Mouse (Mus musculus) E14TG2a.4 (cell line): ENCODE measurements around the gene Gucy1b1.

Experiments used
- H3K27me3 ChIP-seq: 2 replicates; pipeline ENCODE4 v1.6.1; 2014; ENCODE audit warnings: low read length, control low read depth; ENCODE audit not compliant: insufficient read depth
- H3K36me3 ChIP-seq: 2 replicates; pipeline ENCODE4 v1.6.1; 2014; ENCODE audit warnings: low read length, control low read depth; ENCODE audit not compliant: insufficient read depth
- H3K4me1 ChIP-seq: replicated peaks from 2 replicates; pipeline ENCODE4 v1.6.1; 2014; ENCODE audit warnings: low read depth, low read length, control low read depth
- H3K4me3 ChIP-seq: replicated peaks from 2 replicates; pipeline ENCODE4 v1.5.1; 2014; ENCODE audit warnings: mild to moderate bottlenecking, low read length
- H3K9me3 ChIP-seq: 2 replicates; pipeline ENCODE4 v1.6.1; 2014; ENCODE audit warnings: low read length, control low read depth
- CTCF ChIP-seq: conservative IDR thresholded peaks from 2 replicates; pipeline ENCODE4 v1.5.1; 2014; ENCODE audit warnings: low read length
- NANOG ChIP-seq: IDR thresholded peaks from 2 replicates; pipeline ENCODE4 v1.6.1; 2014; ENCODE audit warnings: borderline replicate concordance, low read length, mixed read lengths
- POU5F1 ChIP-seq: IDR thresholded peaks from 2 replicates; pipeline ENCODE4 v1.6.1; 2014; ENCODE audit warnings: low read length, borderline replicate concordance

The Gucy1b1 gene

GRCm38 (mm10) chr3:81986103-81986502 is 88.4 kb downstream of the Gucy1b1 start:
- TF ChIP-seq CTCF = no peak
- TF ChIP-seq POU5F1 = no peak
- TF ChIP-seq NANOG = no peak
- no peaks in the 10 kb centered on the region for H3K9me3 ChIP-seq
- H3K27me3 ChIP-seq = no peaks in the 10 kb centered on the region
- 0 out of 2 replicates have a peak, but pooled peaks cover 5% of the 10 kb centered on the region for H3K4me1 ChIP-seq
- no peak overlapping the region for H3K4me3 ChIP-seq
- H3K36me3 ChIP-seq = no peaks in the 10 kb centered on the region

GRCm38 (mm10) chr3:81985100-81985499 is 89.4 kb downstream of the Gucy1b1 start:
- no peak for TF ChIP-seq POU5F1
- Histone ChIP-seq H3K36me3 (no peaks in the 10 kb centered on the region), H3K4me1 (0 out of 2 replicates have a peak, but pooled peaks cover 5% of the 10 kb centered on the region), H3K27me3 (no peaks in the 10 kb centered on the region), H3K9me3 (no peaks in the 10 kb centered on the region), H3K4me3 (no peak overlapping the region)

GRCm38 (mm10) chr3:81983120-81983895 is 91.2 kb downstream of the Gucy1b1 start:
- H3K27me3 ChIP-seq = no peaks in the 10 kb centered on the region
- H3K36me3 ChIP-seq = no peaks in the 10 kb centered on the region
- no peak overlapping the region for H3K4me3 ChIP-seq
- H3K9me3 ChIP-seq = no peaks in the 10 kb centered on the region
- H3K4me1 ChIP-seq = no peaks in the 10 kb centered on the region
- TF ChIP-seq NANOG (no peak), CTCF (no peak), POU5F1 (no peak)
